Mouse (Mus musculus): ENCODE data around the gene Urm1.
"Not testable (repeated sequence)": the region's sequence is repeated elsewhere in the genome, so short reads cannot be mapped to it uniquely, and the experiment has no call there.

Urm1 gene

GRCm38 (mm10) chr2:29820025-29820817, at the start of gene Urm1:
TSS of gene Urm1 (plus strand) at chr2:29820075.
- DNase-seq: peak; percentile 64

GRCm38 (mm10) chr2:29770162-29770561, 49.7 kb upstream of the Urm1 start:
- no peak for DNase-seq

- no peak for DNase-seq
These were observed 48.0 kb upstream of the Urm1 start for GRCm38 (mm10) chr2:29771611-29772461.

GRCm38 (mm10) chr2:29773323-29773722, 46.6 kb upstream of the Urm1 start:
- DNase-seq: no peak

DNA sequence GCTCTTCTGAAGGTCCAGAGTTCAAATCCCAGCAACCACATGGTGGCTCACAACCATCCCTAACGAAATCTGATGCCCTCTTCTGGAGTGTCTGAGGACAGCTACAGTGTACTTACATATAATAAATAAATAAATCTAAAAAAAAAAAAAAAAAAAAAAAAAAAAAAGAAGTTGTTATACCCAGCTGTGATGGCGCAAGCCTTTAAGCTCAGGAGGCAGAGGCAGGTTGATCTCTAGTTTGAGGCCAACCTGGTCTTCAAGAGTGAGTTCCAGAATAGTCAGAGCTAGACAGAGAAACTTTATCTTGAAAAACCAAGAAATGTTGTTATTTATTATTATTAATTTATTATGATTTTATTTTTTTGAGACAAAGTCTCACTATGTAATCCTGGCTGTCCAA, 38.6 kb upstream of the Urm1 start:
- not testable (repeated sequence) for DNase-seq

- no peak for DNase-seq
These were observed 35.6 kb upstream of the Urm1 start for GRCm38 (mm10) chr2:29784290-29784689.

DNA sequence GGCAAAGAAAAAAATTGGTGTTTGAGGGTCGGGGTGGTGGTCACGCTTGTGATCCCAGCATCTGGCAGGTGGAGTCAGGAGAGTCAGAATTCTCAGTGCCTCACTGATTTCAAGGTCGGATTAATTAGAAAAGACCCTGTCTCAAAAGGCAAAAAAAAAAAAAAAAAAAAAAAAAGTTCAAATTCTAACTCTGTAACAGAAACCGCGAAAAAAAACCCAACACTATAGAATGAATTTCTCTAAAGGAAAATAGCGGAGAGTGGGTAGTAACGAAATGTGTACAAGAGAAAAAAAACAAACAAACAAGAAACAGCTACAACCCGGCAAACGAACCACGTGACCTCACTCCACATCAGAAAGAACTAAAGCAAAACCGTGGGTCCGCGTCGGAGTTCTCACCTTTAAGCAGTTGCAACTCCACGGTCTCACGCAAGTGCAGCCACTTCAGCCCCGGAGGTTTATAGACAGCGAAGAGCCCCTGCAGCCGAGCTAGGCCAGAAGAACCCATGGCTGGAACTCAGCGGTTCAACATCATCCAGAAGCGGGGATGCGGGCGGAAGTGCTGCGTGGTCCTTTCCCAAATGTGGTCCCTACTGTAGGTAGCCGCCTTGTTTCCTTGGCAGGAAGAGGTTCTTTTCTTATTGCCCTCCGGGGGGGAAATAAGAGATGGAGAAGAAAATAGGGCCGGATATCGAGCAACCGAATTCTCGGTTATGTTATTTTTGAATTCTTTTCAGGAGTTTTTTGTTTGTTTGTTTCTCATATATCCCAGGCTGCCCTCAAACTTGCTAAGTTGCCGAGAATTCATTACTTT, 32.6 kb upstream of the Urm1 start, which contains the start of gene Coq4:
Gene Coq4, plus strand, starts transcription at position 390 of the 814 bp plus-strand sequence.
- DNase-seq: peak; percentile 90

- peak; percentile 85 for DNase-seq
These were observed 31.8 kb upstream of the Urm1 start, which contains the start of gene Trub2 for GRCm38 (mm10) chr2:29787937-29788681. TSS of gene Trub2 (minus strand) at chr2:29788502.

GRCm38 (mm10) chr2:29792772-29793487, 26.9 kb upstream of the Urm1 start:
- no peak for DNase-seq

GRCm38 (mm10) chr2:29802075-29802826, 17.6 kb upstream of the Urm1 start, which contains the start of gene Slc27a4:
TSS of gene Slc27a4 (plus strand) at chr2:29802634.
- peak; percentile 95 for DNase-seq

- no peak for DNase-seq
These were observed 17.1 kb upstream of the Urm1 start for GRCm38 (mm10) chr2:29802827-29803201.

- peak; percentile 55 for DNase-seq
These were observed 16.5 kb upstream of the Urm1 start for GRCm38 (mm10) chr2:29803400-29803831.

DNA sequence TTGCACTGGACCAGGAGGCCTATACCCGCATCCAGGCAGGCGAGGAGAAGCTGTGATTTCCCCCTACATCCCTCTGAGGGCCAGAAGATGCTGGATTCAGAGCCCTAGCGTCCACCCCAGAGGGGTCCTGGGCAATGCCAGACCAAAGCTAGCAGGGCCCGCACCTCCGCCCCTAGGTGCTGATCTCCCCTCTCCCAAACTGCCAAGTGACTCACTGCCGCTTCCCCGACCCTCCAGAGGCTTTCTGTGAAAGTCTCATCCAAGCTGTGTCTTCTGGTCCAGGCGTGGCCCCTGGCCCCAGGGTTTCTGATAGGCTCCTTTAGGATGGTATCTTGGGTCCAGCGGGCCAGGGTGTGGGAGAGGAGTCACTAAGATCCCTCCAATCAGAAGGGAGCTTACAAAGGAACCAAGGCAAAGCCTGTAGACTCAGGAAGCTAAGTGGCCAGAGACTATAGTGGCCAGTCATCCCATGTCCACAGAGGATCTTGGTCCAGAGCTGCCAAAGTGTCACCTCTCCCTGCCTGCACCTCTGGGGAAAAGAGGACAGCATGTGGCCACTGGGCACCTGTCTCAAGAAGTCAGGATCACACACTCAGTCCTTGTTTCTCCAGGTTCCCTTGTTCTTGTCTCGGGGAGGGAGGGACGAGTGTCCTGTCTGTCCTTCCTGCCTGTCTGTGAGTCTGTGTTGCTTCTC, 4.0 kb upstream of the Urm1 start:
- no peak for DNase-seq

- DNase-seq: peak; percentile 80
These were observed 2.2 kb upstream of the Urm1 start for GRCm38 (mm10) chr2:29817426-29818232.

- DNase-seq: no peak
These were observed 512 bp upstream of the Urm1 start for GRCm38 (mm10) chr2:29819363-29819762.

DNA sequence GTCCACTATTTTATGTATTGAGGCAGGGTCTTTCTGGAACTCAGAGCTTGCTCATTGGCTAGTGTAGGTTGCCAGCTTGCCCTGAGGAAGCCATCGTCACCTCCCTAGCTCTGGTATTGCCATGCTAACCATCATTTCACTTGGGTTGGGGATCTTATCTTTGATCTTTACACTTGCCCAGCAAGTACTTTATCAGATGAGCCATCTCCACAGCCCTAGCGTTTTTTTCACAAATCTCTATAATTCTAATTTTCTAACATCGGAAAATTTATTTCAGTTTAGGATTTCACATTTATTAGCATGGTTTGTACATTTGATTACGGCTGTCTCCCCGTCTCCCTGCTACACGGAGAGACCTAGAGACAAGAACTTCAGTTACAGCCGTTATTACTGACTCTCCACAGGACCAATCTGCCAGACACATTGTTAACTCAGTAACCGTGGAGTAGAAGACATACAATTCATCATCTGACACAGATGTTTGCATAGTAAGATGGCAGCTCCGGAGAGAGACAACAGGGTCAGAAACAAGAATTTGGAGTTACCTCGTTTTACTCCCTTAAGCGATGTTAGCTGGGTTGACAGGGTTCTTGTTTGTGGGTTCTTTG, 6.5 kb downstream of the Urm1 start:
- DNase-seq: no peak

GRCm38 (mm10) chr2:29826926-29827708, 7.2 kb downstream of the Urm1 start:
- DNase-seq: peak; percentile 96

- no peak for DNase-seq
These were observed 7.8 kb downstream of the Urm1 start for GRCm38 (mm10) chr2:29827709-29828024.

All from cerebellum, adult 11-12 months (tissue).